Mouse (Mus musculus): Measurements from ENCODE around the gene Ikzf3. TPM values are rescaled to one million over a fixed set of nuclear protein-coding genes. Genes with fewer than 3 reads are reported as not detected.

The Ikzf3 gene
- polyA plus RNA-seq, 1 experiment from 2014 or later: not detected

GRCm38 (mm10) chr11:98459071-98459741, 86.6 kb downstream of the Ikzf3 start:
- peaks cover 20% of the 10 kb centered on the region for H3K27me3 ChIP-seq (replicated peaks; ENCODE audit: control insufficient read depth, insufficient read depth, low read length)
- no peak overlapping the region for H3K4me3 ChIP-seq (replicated peaks; ENCODE audit: low read length)
- no peak overlapping the region for H3K27ac ChIP-seq (ENCODE audit: low read length)
- H3K4me2 ChIP-seq (ENCODE audit: low read length): no peak overlapping the region
- no peaks in the 10 kb centered on the region for H3K9me3 ChIP-seq (ENCODE audit: control insufficient read depth, low read length)
- H3K36me3 ChIP-seq (ENCODE audit: control insufficient read depth, insufficient read depth): no peaks in the 10 kb centered on the region
- peaks cover 2% of the 10 kb centered on the region for H3K4me1 ChIP-seq (replicated peaks; ENCODE audit: control insufficient read depth, insufficient read depth, low read length)
- WGBS: 15% methylated on average over 11 of the region's 11 CpGs
- no peak for ATAC-seq
- H3K9ac ChIP-seq (replicated peaks; ENCODE audit: low read depth, low read length): no peak overlapping the region

DNA sequence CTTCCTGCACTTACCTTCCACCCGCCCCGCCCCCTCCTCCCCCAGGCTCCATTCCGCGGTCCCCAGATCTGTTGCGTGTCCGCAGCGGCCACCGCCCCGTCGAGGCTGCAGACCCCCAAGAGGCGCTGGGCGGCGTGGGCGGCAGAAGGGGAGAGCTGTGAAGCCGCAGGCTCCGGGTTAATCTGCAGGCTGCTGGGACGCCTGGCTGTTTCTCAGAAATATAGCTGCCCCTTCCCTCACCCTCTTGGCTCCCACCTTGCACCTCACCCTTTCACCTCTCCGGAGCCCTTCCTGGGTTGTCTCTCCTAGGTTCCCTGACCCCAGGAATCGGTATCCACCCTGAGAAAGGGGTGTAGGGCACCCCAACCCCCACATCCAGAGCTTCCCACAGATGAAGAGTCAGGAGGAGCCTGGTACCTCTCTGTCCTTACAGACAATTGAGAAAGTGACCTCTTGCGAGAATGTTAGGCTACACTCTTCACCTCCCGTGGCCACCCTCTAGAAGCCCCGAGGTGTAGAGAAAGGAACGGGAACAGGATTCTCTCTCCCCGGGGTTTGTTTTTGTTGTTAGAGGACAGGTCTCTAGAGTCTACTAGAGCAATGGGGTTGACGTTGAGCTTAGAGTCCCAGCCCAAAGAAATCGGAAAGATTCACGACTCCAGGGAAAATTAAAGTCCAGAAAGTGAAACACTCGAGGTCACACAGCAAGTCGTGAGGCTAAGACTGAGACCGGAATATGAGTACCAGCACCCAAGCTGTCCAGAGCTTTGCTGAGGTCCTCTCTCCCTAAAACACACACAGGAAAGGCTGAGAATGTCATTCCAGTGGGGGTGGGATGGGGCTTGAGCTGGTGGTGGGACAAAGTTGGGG, 87.5 kb downstream of the Ikzf3 start:
- H3K4me3 ChIP-seq (replicated peaks; ENCODE audit: low read length): peak overlapping the region; percentile 63
- peak overlapping the region; percentile 70 for H3K9ac ChIP-seq (replicated peaks; ENCODE audit: low read depth, low read length)
- H3K27ac ChIP-seq (ENCODE audit: low read length): no peak overlapping the region
- peaks cover 20% of the 10 kb centered on the region for H3K27me3 ChIP-seq (replicated peaks; ENCODE audit: control insufficient read depth, insufficient read depth, low read length)
- peak overlapping the region; percentile 78 for H3K4me2 ChIP-seq (ENCODE audit: low read length)
- no peaks in the 10 kb centered on the region for H3K9me3 ChIP-seq (ENCODE audit: control insufficient read depth, low read length)
- no peaks in the 10 kb centered on the region for H3K36me3 ChIP-seq (ENCODE audit: control insufficient read depth, insufficient read depth)
- WGBS: 5% methylated on average over 26 of the region's 30 CpGs
- peaks cover 2% of the 10 kb centered on the region for H3K4me1 ChIP-seq (replicated peaks; ENCODE audit: control insufficient read depth, insufficient read depth, low read length)
- ATAC-seq: peak; percentile 34; the same call in 1 of the 2 replicates

GRCm38 (mm10) chr11:98457367-98458120, 88.3 kb downstream of the Ikzf3 start:
- peak overlapping the region; percentile 70 for H3K9ac ChIP-seq (replicated peaks; ENCODE audit: low read depth, low read length)
- peaks cover 2% of the 10 kb centered on the region for H3K4me1 ChIP-seq (replicated peaks; ENCODE audit: control insufficient read depth, insufficient read depth, low read length)
- H3K4me2 ChIP-seq (ENCODE audit: low read length): peak overlapping the region; percentile 78
- peak overlapping the region; percentile 63 for H3K4me3 ChIP-seq (replicated peaks; ENCODE audit: low read length)
- peaks cover 20% of the 10 kb centered on the region for H3K27me3 ChIP-seq (replicated peaks; ENCODE audit: control insufficient read depth, insufficient read depth, low read length)
- H3K9me3 ChIP-seq (ENCODE audit: control insufficient read depth, low read length): no peaks in the 10 kb centered on the region
- WGBS: 1% methylated on average over 52 of the region's 64 CpGs
- ATAC-seq: peak; percentile 83
- H3K36me3 ChIP-seq (ENCODE audit: control insufficient read depth, insufficient read depth): no peaks in the 10 kb centered on the region
- 0 out of 2 replicates have a peak overlapping the region, but pooled peaks have one; percentile 3 for H3K27ac ChIP-seq (ENCODE audit: low read length)

DNA sequence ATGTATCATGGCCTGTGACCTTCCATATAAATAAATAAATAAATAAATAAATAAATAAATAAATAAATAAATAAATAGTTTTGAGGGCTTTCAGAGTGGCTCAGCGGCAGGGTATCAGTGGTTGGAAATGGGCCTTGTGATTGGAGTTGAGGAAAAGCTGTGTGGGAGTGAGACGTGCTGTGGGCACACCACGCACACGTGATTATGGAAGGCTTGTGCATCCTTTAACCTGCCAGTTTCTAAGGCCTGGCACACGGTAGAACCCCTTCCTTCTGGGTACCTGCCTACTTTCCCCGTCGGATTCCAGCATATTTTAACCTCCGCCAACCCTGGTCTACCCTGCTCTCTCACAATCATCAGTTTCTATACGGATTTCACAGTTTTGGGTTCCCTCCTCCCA, 88.9 kb downstream of the Ikzf3 start:
- Histone ChIP-seq H3K4me3 (replicated peaks; ENCODE audit: low read length) (peak overlapping the region; percentile 63), H3K4me2 (ENCODE audit: low read length) (peak overlapping the region; percentile 78), H3K27me3 (replicated peaks; ENCODE audit: control insufficient read depth, insufficient read depth, low read length) (peaks cover 20% of the 10 kb centered on the region), H3K36me3 (ENCODE audit: control insufficient read depth, insufficient read depth) (no peaks in the 10 kb centered on the region), H3K9me3 (ENCODE audit: control insufficient read depth, low read length) (no peaks in the 10 kb centered on the region), H3K27ac (ENCODE audit: low read length) (no peak overlapping the region), H3K9ac (replicated peaks; ENCODE audit: low read depth, low read length) (peak overlapping the region; percentile 70), H3K4me1 (replicated peaks; ENCODE audit: control insufficient read depth, insufficient read depth, low read length) (peaks cover 2% of the 10 kb centered on the region)
- peak; percentile 11; the same call in 1 of the 2 replicates for ATAC-seq
- 21% methylated on average over 9 of the region's 9 CpGs for WGBS

- no peak overlapping the region for H3K4me2 ChIP-seq (ENCODE audit: low read length)
- no peaks in the 10 kb centered on the region for H3K36me3 ChIP-seq (ENCODE audit: control insufficient read depth, insufficient read depth)
Measured at GRCm38 (mm10) chr11:98456545-98456944, 89.3 kb downstream of the Ikzf3 start.

GRCm38 (mm10) chr11:98455484-98455883, 90.3 kb downstream of the Ikzf3 start:
- Histone ChIP-seq H3K4me3 (replicated peaks; ENCODE audit: low read length) (no peak overlapping the region), H3K9ac (replicated peaks; ENCODE audit: low read depth, low read length) (no peak overlapping the region), H3K27me3 (replicated peaks; ENCODE audit: control insufficient read depth, insufficient read depth, low read length) (peaks cover 20% of the 10 kb centered on the region), H3K4me1 (replicated peaks; ENCODE audit: control insufficient read depth, insufficient read depth, low read length) (peaks cover 2% of the 10 kb centered on the region), H3K36me3 (ENCODE audit: control insufficient read depth, insufficient read depth) (no peaks in the 10 kb centered on the region), H3K27ac (ENCODE audit: low read length) (no peak overlapping the region), H3K4me2 (ENCODE audit: low read length) (no peak overlapping the region), H3K9me3 (ENCODE audit: control insufficient read depth, low read length) (no peaks in the 10 kb centered on the region)
- 83% methylated on average over 4 of the region's 4 CpGs for WGBS
- ATAC-seq: no peak

More at GRCm38 (mm10) chr11:98456545-98456944, 89.3 kb downstream of the Ikzf3 start:
- Histone ChIP-seq H3K27ac (ENCODE audit: low read length) (no peak overlapping the region), H3K4me3 (replicated peaks; ENCODE audit: low read length) (no peak overlapping the region), H3K27me3 (replicated peaks; ENCODE audit: control insufficient read depth, insufficient read depth, low read length) (peaks cover 20% of the 10 kb centered on the region), H3K9ac (replicated peaks; ENCODE audit: low read depth, low read length) (no peak overlapping the region), H3K4me1 (replicated peaks; ENCODE audit: control insufficient read depth, insufficient read depth, low read length) (peaks cover 2% of the 10 kb centered on the region), H3K9me3 (ENCODE audit: control insufficient read depth, low read length) (no peaks in the 10 kb centered on the region)
- 72% methylated on average over 5 of the region's 5 CpGs for WGBS
- no peak for ATAC-seq

- Histone ChIP-seq H3K27ac (ENCODE audit: low read length) (no peak overlapping the region), H3K4me3 (replicated peaks; ENCODE audit: low read length) (no peak overlapping the region), H3K27me3 (replicated peaks; ENCODE audit: control insufficient read depth, insufficient read depth, low read length) (peaks cover 14% of the 10 kb centered on the region), H3K9me3 (ENCODE audit: control insufficient read depth, low read length) (no peaks in the 10 kb centered on the region), H3K9ac (replicated peaks; ENCODE audit: low read depth, low read length) (no peak overlapping the region), H3K4me1 (replicated peaks; ENCODE audit: control insufficient read depth, insufficient read depth, low read length) (peaks cover 4% of the 10 kb centered on the region; the same call in 1 of the 2 replicates), H3K36me3 (ENCODE audit: control insufficient read depth, insufficient read depth) (no peaks in the 10 kb centered on the region), H3K4me2 (ENCODE audit: low read length) (no peak overlapping the region)
- no peak for ATAC-seq
- WGBS: 79% methylated on average over 20 of the region's 20 CpGs
Measured at GRCm38 (mm10) chr11:98449921-98450771, 95.7 kb downstream of the Ikzf3 start.

- Histone ChIP-seq H3K9me3 (ENCODE audit: control insufficient read depth, low read length) (no peaks in the 10 kb centered on the region), H3K27ac (ENCODE audit: low read length) (no peak overlapping the region), H3K36me3 (ENCODE audit: control insufficient read depth, insufficient read depth) (no peaks in the 10 kb centered on the region), H3K9ac (replicated peaks; ENCODE audit: low read depth, low read length) (no peak overlapping the region), H3K4me3 (replicated peaks; ENCODE audit: low read length) (no peak overlapping the region), H3K27me3 (replicated peaks; ENCODE audit: control insufficient read depth, insufficient read depth, low read length) (peaks cover 14% of the 10 kb centered on the region), H3K4me2 (ENCODE audit: low read length) (no peak overlapping the region), H3K4me1 (replicated peaks; ENCODE audit: control insufficient read depth, insufficient read depth, low read length) (peaks cover 4% of the 10 kb centered on the region; the same call in 1 of the 2 replicates)
- ATAC-seq: no peak
- WGBS: 87% methylated on average over 3 of the region's 3 CpGs
Measured at GRCm38 (mm10) chr11:98449419-98449818, 96.4 kb downstream of the Ikzf3 start.

Measured in forebrain, embryonic 16.5 days (tissue).